Mouse (Mus musculus) myocyte (in vitro differentiated cells): ENCODE measurements around the gene Ddx21.

ENCODE experiments used
- MAX ChIP-seq: IDR thresholded peaks from one replicate; pipeline ENCODE4 v1.6.1; 2011; ENCODE audit warnings: low read depth, mild to moderate bottlenecking, control low read depth
- MYOG ChIP-seq, 3 experiments: IDR thresholded peaks; one replicate each; pipeline ENCODE4 v1.6.1; 2011; ENCODE audit warnings: control low read depth in 2 of 3, low read depth in 2 of 3, mild to moderate bottlenecking in 2 of 3; ENCODE audit not compliant: insufficient read length in 2 of 3, control insufficient read depth in 1 of 3, insufficient read depth in 1 of 3
- POLR2A ChIP-seq: IDR thresholded peaks from one replicate; pipeline ENCODE4 v1.6.1; 2011; ENCODE audit warnings: low read depth, mild to moderate bottlenecking, control low read depth, moderate library complexity; ENCODE audit not compliant: insufficient read length
- POLR2AphosphoS2 ChIP-seq: IDR thresholded peaks from one replicate; pipeline ENCODE4 v1.6.1; 2011; ENCODE audit warnings: low read depth, control low read depth; ENCODE audit not compliant: insufficient read length
- USF1 ChIP-seq: IDR thresholded peaks from one replicate; pipeline ENCODE4 v1.6.1; 2011; ENCODE audit warnings: low read depth, mild to moderate bottlenecking, control low read depth, moderate library complexity

GRCm38 (mm10) chr10:62549523-62550166 lies 52.4 kb downstream of the Ddx21 start:
- TF ChIP-seq POLR2A (no peak), USF1 (no peak), POLR2AphosphoS2 (no peak), MYOG (IDR thresholded peaks at IDR 0.05; ENCODE audit: control insufficient read depth in 1 of 3, insufficient read depth in 1 of 3, insufficient read length in 2 of 3, low read depth in 2 of 3) (no peak), MAX (no peak)
